Mouse (Mus musculus) 416B (cell line): ENCODE measurements around the gene Slpi.
A peak's percentile ranks its signal among the peaks of the same experiment; 100 is the strongest.

Source experiments
- DNase-seq: peaks from one replicate; pipeline ENCODE4 v3.0.0; 2011; ENCODE audit warnings: low read depth

The Slpi gene

DNA sequence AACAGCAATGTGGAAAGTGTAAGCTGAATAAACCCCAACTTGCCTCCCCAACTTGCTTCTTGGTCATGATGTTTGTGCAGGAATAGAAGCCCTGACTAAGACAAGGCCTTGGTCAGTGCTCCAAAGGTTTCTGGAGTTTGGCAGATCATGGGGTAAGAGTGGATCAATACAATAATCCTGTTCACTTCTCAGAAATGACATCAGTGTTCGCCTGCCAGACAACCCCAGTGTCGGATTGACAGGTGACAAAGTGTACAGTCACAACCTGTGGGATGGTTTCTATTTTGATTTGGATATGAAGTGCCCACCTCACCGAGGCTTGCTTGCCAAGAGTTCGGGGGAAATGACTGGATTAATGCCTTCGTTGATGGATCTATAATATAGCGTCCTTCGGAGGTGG, 32.4 kb upstream of the Slpi start:
- no peak for DNase-seq

DNA sequence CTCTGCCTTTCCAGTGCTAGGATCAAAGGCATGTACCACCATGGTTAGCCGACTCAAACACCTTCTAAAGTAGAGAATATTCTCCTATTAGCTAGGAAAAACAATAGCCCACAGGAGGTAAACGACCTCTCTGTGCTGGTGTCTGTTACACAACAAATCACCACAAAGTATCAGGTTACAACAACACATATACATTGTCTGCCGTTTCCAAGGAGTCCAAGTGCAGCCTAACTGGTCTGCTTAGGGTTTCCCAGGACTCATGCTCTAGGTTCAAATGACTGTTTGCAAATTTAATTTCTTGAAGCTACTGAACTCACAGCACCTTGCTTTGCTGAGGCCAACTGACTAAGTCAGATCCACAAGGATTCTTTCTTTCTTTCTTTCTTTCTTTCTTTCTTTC, 30.6 kb upstream of the Slpi start:
- DNase-seq = peak; percentile 49

DNA sequence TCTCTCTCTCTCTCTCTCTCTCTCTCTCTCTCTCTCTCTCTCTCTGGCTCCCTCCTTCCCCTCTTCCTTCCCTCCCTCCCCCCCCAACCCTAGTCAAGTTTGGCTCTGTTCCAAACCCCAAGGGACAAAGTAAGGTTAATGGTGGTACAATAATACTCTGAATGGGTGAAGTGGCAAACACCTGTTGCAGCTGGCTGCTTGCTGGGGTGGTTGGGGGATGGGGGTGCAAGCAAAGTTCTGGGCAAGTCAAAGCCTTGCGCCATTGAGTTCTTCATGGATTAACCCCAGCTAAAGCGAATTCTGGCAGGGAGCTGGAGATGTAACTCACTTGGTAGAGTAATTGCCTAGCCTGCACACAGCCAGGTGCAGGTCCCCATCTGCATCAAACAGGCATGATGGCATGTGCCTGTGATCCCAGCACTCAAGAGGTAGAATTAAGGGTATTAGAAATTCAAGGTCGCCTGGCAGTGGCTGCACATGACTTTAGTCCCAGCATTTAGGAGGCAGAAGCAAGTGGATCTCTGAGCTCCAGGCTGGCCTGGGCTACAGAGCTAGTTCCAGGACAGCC, 29.5 kb upstream of the Slpi start:
- DNase-seq = no peak

DNA sequence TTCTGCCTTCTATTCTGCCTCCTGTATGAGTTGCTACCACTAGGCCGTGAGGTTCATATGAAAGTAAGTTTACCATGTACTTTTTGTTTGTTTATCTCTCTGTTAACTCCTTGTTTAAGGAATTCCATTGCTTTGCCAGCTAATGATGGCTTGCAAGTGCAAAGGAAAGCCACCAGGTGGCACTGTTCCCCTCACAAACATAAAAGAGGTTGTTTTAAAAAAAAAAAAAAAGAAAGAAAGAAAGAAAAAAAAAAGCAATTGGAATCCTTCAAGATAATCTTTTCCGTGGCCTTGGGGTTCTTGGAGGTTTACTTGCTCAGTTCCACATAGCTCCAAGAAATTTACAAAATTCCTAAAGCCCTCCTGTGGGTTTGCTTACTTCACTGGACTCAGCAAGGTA, 28.3 kb upstream of the Slpi start:
- DNase-seq = peak; percentile 64

DNA sequence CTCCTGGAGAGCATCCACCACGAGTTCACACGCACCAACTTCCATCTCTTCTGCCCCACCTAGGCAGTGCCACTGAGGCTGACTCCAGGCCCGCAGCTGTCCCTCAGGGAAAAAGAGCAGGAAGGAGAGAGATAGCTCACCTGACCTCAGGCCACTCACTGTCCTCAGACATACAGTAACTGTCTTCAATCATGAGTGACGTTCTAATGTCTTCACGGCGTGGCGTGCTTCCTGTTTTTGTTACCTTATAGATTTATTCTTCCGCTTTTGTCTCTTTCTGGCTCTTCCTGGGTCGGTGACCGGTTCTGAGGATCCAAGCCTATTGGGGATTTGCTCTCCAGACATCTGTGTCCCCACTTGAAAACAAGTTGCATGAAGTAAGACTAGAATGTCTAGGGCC, 25.7 kb upstream of the Slpi start:
- DNase-seq = no peak

DNA sequence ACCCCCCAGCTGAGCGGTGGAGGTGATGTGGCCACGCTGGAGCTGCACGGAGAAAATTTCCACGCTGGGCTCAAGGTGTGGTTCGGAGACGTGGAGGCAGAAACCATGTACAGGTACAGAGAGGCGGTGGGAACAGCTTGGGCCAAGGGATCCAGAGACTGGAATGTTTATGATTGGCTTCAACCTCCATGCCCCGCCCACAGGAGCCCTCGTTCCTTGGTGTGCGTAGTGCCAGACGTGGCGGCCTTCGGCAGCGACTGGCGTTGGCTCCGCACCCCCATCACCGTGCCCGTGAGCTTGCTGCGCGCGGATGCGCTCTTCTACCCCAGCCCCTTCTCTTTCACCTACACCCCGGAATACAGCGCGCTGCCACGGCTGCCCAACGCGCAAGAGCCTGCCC, 25.3 kb upstream of the Slpi start:
- no peak for DNase-seq

DNA sequence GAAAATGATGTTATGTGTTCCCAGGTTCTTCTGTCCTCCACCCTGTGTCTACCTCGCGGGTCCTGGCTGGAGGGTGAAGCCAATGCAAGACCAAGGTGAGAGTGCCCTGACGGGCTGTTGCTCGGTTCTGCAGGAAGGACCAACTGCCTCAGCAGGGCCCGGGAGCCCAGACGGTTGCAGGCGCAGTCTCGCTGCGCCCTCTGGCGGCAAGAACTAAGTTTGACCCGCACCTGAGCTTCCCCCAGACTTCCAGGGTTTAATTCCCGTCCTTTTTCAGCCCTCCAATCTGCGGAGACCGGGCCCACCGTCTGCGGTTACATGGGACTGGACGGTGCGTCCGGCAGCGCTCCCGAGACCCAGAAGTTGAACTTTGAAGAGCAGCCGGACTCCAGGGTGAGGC, 18.8 kb upstream of the Slpi start:
- DNase-seq = peak; percentile 46

DNA sequence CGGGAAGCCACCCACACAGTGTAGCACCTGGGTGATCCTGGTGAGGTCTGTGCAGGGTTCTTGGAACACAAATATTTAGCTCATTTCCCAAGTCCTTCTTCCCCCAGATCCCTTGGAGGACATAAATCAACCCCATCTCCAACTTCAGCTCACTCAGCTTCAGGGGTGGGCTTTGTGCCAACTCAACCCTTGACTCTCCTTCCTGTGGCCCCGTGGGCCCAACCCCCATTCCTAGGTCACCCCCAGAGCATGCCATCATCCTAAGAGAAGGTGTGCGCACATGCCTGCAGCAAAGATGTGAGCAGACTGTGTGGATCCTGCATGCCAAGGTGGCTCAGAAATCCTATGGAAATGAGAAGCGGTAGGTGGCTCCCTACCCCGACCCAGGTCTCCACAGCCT, 16.6 kb upstream of the Slpi start:
- DNase-seq = no peak

DNA sequence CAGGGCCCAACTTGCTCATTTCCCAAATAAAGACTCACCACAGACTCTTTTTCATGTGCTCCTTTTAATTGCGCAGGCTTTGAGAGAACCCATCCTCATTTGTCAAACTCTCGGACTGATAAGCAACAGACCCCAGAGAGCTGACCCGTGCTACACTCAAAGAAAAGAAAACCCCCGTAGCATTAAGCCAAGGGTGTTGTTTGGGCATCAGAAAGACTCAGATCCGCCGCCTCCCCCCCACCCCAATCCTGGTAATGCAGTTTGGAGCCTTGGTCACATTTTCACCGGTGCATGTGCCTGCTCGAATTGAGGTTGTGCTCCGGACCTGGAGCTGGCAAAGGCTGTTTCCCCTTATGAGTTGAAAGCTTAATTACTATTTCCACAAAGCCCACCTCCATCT, 16.2 kb upstream of the Slpi start, which contains the start of gene Matn4:
Matn4 (minus strand) TSS at position 101 of the 400 bp plus-strand sequence.
- no peak for DNase-seq

DNA sequence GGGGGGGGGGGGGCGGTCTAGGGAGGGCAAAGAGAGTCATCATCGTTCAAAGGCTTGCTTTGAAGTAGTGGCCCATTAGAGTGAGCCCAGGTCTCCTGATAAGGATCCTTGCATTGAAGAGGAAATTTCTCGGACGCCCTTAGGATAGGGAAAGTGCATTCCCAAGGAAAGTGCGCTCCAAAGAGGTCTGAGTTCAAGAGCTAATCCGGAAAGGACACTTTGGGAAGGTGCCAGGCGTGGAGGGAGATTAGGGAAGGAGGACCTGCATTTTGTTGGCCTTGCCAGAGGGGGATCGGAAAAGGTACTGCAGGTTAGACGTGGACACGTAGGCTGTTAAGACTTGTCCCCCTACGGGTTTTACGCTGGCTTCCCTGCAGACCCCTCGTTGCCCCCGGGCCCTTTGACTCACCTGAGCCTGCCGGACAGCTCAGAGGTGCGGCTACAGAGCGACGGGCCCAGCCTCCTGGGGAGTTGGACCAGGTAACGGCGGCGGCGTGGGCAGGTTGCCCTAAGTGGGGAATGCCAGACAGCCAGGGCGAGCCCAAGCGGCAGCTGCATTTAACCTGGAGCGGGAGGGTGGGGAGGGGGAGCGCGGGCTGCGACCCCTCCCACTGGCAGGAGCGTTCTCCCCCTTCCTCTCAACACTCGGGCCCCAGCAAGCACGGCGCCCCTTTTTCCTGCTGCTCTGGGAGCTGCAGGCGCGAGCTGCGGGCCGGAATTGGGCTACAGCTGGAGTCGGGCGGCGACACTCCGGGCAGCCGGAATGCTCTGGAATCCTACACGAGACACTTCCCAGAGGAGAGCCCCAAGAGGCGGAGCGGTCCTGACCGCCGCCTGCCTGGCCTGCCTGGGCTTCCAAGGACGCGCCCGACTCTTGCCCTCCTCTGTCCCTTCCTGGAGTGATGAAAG, 15.4 kb upstream of the Slpi start:
- DNase-seq = no peak

DNA sequence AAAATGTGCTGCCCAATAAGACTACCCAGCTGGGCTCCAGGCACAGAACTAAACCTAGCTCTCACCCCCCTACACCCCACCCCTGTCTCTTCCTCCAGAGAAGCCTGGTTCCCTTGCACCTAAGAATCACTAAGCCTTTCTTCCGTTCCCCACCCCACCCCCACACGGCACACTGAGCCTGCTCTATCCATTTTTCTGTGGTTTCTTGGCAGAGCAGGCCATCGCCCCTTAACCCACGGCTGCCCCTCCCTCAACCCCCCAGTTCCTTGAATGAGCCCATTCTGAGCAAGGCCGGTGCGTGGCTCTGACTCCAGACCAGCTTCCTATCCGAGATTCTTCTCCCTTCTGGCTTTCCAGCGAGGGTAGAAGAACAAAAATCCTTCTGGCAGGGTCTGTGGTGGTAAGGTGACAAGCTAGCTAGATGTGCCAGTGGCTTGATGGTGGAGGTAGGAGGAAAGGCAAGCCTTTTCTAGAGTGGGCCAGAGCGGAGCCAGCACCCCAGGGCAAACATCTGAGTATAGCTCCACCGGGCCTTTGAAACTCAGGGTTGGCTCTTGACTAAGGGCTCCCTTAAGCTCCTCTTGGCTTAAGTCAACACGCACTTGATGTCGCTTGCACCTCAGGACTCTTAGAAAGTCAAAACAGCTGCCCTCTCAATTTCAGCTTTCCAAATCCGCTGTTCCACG, 14.6 kb upstream of the Slpi start:
- DNase-seq = no peak

DNA sequence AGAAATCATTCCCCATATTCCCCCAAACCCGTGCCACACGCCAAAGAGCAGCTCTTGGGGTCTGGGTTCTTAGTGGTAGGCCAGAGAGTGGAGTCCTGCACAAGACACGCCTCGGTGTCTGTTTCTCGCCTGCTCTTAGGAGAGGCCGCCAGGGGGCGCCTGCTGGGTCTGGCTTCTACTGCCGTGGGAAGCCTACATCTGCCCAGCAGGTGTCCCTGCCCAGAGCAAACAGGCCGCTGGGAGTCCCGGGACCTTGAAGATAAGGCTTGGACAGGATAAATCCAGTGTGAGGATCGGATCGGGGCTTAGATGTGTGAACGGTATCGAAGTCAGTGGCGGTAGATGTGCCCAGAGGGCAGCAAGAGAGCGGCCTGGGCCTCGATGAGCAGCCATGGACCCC, 14.0 kb upstream of the Slpi start, which contains the start of gene Rbpjl:
Rbpjl (plus strand) TSS at position 236 of the 400 bp plus-strand sequence.
- peak; percentile 59 for DNase-seq

DNA sequence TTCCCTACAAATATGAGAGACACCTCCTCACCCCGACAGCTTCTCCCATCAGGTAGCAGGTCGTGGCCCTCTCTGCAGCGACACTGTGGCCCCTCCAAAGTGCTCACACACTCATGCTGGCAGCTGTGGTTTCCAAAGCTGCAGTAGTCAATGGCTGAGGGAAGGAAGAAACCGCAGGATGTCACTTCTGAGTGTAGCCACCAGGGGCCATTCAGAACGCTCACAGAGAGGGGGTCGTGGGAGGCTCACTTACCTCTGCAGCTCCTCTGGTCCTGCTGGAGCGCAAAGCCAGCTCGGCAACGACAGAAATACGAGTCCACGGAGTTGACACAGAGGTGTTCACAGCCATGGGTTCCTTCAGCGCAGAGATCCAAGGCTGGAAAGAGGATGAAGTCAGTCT, 8.0 kb upstream of the Slpi start:
- no peak for DNase-seq

DNA sequence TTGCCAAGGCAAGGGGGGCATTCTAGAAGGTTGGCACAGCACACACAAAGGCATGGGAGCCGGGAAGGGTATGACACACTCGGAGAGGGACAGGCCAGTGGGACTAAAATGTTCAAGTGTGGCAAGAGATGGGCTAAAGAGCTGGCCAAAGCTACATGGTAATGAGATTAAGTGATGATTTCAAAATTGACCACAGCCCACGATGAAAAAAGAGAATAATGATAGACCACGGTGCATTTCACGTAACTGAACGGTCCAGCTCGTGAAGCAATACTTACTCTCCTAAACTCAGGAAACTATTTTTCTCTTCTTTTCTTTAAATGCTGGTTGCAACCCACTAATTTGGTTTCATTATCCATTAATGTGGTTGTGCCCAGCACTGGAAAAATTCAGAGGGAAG, 7.2 kb upstream of the Slpi start:
- DNase-seq = no peak

DNA sequence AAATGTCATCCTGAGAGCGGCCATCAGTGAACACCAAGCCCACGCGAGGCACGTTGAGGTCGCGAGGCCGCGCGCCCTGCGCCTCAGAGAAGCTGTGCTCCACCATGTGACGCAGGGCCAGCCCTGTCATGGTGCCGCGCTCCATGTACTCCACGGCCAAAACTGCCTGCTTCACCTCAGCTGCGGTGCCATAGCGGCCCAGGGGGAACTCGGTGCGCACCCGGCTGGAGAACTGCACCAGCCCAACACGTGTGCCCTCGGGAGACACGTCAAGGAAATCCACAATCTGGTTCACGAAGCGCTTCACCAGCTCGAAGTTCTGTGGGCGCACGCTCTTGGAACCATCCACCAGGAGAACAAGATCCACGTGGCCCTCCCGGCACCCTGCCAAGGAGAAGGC, 4.2 kb upstream of the Slpi start:
- DNase-seq = no peak

DNA sequence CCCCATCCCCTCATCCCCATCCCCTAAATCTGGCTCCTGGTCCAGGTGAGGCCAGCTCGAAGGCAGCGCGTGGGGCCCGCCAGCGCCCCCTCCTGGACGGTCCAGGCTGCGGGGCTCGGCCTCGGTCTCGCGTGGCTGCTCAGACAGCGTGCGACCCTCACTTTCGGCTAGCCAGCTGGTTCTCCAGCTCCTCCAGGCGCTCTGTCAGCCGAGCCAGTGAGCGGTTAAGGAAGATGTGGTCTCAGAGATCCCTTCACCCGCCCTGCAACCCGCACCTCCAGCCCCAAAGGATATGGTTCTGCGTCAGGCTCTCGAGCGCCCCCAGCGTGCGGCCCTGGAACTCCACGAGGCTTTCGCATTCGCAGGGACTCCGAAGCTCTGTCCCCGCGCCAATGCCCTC, 604 bp upstream of the Slpi start:
- peak; percentile 55 for DNase-seq

DNA sequence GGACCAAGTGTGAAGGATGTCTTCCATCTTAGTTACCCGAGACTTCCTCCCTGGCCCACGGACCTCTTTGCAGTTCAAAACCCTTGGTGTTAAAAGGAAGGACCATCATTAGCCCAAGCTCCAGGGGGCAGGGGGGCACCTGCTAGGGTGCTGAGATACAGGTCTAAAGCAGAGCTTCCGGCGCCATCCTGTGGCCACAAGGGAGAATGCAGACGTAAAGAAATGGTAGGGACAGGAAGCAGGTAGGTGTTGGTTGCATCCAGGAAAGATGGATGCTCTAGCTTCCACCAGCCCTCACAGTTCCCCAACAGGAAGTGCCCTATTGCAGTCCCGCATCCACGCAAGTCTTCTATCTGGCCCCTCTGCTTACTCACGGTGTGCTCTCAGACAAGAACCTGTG, 1.9 kb downstream of the Slpi start:
- peak; percentile 75 for DNase-seq

DNA sequence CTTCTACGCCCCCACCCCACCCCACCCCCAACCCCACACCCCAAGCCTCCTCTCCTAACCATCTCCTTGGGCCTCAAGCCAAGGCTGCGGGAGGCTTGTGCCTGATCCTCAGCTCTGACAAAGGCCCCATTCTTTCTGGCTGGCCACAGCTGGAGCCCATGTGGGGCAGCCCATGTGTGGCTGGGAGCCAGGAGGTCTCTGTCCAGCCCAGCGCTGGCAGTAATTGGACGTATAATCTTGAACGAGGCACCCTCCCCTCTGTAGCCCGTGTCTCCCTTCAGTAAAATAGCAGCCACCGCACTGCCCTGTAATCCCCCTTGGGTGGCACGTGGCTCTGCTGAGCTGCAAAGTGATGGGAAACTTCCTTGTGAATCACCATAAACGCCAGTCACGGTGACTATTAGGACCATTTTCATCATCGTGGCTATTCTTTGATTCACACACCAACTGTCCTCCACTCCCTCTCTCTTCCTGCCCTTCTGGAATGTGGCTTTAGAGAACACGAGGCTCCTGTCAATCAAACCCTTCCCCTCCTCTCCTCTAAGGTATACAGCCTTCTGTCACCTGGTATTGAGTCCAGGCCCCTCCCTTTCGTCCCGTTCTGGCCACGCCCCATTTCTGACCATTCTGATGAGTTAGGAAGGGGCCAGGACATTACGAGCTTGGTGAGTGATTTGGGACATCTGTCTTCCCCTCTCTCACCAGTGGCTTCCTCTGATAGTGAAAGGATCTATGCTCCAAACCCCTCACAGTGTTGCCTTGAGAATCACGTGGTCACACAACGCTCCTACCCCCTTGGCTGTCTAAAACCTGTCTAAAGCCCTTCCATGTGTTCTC, 2.8 kb downstream of the Slpi start:
- peak; percentile 53 for DNase-seq

DNA sequence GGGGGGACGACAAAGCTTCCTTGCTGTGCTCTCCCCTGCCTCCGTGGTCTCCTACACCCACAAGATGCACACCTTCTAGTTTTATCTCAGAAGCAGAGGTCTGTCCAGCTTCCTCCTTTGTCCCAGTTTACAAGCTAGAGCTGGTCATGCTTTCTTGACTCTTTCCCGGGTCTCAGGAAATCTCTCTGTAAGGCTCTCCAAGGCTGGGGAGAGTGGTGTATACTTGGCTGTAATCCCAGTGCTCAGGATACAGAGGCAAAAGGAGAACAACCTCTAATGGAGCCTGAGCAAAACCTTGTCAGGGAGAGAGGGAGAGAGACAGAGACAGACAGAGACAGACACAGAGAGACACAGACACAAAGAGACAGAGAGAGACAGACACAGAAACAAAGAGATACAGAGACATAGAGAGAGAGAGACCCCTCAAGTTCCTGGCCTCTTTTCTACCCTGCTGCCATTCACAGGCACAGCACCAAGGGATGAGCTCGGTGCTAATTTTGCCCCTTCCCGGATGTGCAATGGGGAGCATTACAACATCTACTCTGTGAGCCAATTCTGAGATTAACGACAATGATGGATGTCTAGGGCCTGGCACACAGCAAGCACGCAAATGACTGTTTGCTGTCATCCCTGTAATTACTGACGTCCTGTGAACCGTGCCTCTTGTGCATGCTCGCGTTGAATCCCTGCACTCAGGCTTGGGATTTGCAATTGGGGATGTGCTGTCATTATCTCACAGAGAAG, 5.1 kb downstream of the Slpi start:
- DNase-seq = peak; percentile 47

DNA sequence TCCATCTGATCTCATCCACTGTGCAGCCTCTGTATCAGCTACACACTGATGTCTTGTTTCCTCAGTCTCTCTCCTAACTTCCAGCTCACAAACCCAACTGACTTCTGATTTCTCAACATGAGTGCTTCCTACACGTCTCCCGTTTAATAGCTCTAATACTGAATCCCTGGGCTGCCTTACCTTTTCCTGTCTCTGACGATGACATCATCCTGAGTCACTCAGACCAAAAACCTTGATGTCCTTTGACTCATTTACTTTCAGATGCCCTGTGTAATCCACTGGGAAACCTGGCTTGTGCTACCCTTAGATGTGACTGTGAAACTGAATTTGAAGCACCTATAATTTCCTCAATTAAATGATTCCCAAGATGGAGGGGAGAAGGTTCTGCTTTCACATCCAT, 5.9 kb downstream of the Slpi start:
- peak; percentile 73 for DNase-seq

DNA sequence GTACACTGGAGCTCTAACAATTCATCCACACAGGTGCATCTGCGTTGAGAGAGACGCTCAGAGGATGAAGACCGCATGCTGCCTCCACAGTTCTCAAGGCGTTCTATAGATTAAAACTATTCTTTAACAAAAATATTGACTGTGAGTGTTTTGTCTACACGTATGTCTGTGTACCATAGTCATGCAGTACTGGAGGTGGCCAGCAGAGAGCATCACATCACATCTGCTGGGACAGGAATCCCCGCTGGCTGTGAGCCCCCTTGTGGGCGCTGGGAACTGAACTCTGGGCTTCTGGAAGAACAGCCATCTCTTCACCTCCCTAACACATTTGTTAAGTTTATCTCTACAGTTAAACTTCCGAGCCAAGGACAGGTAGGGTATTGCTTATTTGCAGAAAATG, 7.2 kb downstream of the Slpi start:
- peak; percentile 57 for DNase-seq
